Mouse (Mus musculus): Measurements from ENCODE around the gene Gpr19.

DNA sequence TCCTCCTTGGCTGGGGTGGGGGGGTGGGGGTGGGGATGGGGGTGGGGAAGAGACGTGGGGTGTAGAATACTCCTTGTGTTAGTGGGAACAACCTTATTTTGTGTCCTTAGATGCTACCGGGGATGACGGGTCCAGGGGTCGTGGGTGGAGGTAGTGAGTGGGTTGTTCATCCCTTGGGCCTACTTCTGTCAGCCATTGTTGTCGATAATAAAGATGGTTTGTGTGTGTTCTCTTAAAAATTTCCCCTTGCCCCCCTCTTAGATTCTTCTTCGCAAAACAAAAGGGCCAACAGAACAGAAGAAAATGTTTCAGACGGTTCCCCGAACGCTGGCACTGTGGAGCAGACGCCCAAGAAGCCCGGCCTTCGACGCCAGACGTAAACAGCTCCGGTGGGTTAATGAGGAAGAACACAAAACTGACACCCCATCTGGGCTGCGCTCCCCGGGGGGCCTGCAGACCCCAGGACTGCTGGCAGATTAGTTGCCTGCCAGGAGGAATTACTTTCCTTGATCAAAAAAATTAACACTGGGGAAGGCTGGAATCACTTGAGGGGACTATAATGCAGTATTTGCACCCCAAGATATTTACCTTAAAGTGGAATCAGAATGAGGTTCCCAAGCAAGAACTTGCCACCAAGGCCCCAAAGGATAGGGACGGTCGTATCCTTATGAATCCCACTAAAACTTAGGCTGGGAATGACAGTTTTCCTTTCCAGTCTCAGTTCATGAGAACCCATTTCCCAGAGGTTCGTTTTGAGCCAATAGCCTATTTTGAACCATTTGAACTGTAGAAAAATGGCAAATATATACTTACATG is 23.5 kb upstream of the Gpr19 start:
- TF ChIP-seq CTCF (IDR thresholded peaks at IDR 0.05; ENCODE audit: control insufficient read depth, insufficient read depth, insufficient read length) (no peak), MAX (IDR thresholded peaks at IDR 0.05) (no peak)
